Mouse (Mus musculus): ENCODE measurements around the gene Ace. TPM values are rescaled to one million over a fixed set of nuclear protein-coding genes. Genes with fewer than 3 reads are reported as not detected.

Ace gene
- polyA plus RNA-seq, 1 experiment from 2014 or later, result 18.6 TPM

DNA sequence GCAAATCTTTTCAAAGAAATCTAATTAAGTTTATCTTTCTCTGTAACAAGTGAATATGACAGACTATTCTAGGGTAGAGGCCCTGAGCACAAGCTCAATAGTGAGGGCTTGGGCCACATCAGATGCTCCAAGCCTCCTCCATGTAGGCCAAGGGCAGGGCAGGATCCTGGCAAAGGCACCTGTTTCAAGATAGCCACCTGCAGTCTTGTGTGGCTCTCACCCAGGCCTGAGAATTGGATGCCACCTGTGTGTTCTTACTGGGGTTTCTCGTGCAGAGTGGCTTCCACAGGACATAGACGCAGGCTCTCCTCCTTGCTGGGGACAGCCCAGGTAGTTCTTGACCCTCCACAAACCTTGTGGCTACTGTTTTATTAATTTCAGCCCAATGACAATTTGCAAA lies 10.5 kb downstream of the Ace start:
- no peak for ATAC-seq (ENCODE audit: low FRiP score, low TSS enrichment)
- Histone ChIP-seq H3K27ac (ENCODE audit: low read length) (no peak overlapping the region), H3K36me3 (ENCODE audit: insufficient read depth, low read length) (no peaks in the 10 kb centered on the region), H3K9me3 (ENCODE audit: low read length) (no peaks in the 10 kb centered on the region), H3K4me3 (ENCODE audit: low read length) (no peak overlapping the region), H3K9ac (replicated peaks; ENCODE audit: low read length) (no peak overlapping the region), H3K4me2 (replicated peaks; ENCODE audit: low read depth, low read length) (no peak overlapping the region), H3K27me3 (ENCODE audit: insufficient read depth, low read length) (no peaks in the 10 kb centered on the region), H3K4me1 (ENCODE audit: insufficient read depth, low read length) (no peaks in the 10 kb centered on the region)
- whole genome bisulfite sequencing, result 82% methylated on average over 2 of the region's 2 CpGs

GRCm38 (mm10) chr11:105978634-105979033 lies 10.9 kb downstream of the Ace start:
- Histone ChIP-seq H3K4me1 (ENCODE audit: insufficient read depth, low read length) (no peaks in the 10 kb centered on the region), H3K27ac (ENCODE audit: low read length) (no peak overlapping the region), H3K4me3 (ENCODE audit: low read length) (no peak overlapping the region), H3K36me3 (ENCODE audit: insufficient read depth, low read length) (no peaks in the 10 kb centered on the region), H3K4me2 (replicated peaks; ENCODE audit: low read depth, low read length) (no peak overlapping the region), H3K9me3 (ENCODE audit: low read length) (no peaks in the 10 kb centered on the region), H3K27me3 (ENCODE audit: insufficient read depth, low read length) (no peaks in the 10 kb centered on the region), H3K9ac (replicated peaks; ENCODE audit: low read length) (no peak overlapping the region)
- WGBS, result 74% methylated on average over 5 of the region's 5 CpGs
- no peak for ATAC-seq (ENCODE audit: low FRiP score, low TSS enrichment)

DNA sequence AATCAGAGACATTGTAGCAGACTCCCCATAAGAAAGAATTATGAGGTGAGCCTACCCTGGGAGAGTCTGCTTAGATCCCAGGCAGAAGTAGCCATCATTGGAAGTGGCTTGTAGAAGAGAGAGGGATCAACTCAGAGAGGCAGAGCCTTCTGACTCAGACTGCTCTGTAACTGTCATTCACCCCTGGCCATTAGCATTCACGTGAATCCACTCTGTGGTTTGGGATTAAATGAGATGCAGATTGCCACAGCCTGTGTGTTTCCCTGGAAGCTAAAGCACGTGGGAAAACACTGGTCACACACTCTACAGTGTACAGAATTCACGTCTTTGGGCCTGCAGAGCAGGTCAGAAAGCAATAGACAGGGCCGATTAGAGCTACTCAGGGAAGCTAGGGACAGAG lies 16.7 kb downstream of the Ace start:
- Histone ChIP-seq H3K36me3 (ENCODE audit: insufficient read depth, low read length) (no peaks in the 10 kb centered on the region), H3K27me3 (ENCODE audit: insufficient read depth, low read length) (no peaks in the 10 kb centered on the region), H3K9me3 (ENCODE audit: low read length) (no peaks in the 10 kb centered on the region), H3K9ac (replicated peaks; ENCODE audit: low read length) (no peak overlapping the region), H3K4me3 (ENCODE audit: low read length) (no peak overlapping the region), H3K27ac (ENCODE audit: low read length) (no peak overlapping the region), H3K4me2 (replicated peaks; ENCODE audit: low read depth, low read length) (no peak overlapping the region), H3K4me1 (ENCODE audit: insufficient read depth, low read length) (no peaks in the 10 kb centered on the region)
- no peak for ATAC-seq (ENCODE audit: low FRiP score, low TSS enrichment)
- WGBS, result 73% methylated on average over 4 of the region's 4 CpGs

DNA sequence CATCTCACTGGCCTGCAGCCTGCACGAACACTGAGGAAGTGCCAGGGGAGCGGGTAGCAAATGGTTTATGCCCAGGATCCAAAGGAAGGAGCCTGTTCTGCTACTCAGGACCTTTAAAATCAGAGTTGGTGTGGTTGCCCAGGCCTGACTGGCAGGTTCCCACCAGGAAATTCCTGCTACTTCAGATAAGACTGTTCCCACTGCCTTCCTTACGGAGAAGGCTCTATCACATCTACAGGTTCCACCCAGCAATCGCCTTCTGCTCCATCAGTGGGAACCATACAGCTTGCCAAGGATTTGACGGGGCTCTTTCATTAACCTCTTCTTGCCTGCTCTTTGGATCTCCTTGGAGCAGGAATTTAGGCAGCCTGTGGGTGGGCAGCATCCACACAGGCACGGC lies 19.7 kb downstream of the Ace start:
- H3K36me3 ChIP-seq (ENCODE audit: insufficient read depth, low read length), result no peaks in the 10 kb centered on the region
- ATAC-seq (ENCODE audit: low FRiP score, low TSS enrichment), result no peak
- H3K9ac ChIP-seq (replicated peaks; ENCODE audit: low read length), result no peak overlapping the region
- WGBS, result 69% methylated on average over 6 of the region's 6 CpGs
- H3K9me3 ChIP-seq (ENCODE audit: low read length), result no peaks in the 10 kb centered on the region
- no peaks in the 10 kb centered on the region for H3K27me3 ChIP-seq (ENCODE audit: insufficient read depth, low read length)
- no peak overlapping the region for H3K4me2 ChIP-seq (replicated peaks; ENCODE audit: low read depth, low read length)
- no peak overlapping the region for H3K27ac ChIP-seq (ENCODE audit: low read length)
- H3K4me1 ChIP-seq (ENCODE audit: insufficient read depth, low read length), result no peaks in the 10 kb centered on the region
- no peak overlapping the region for H3K4me3 ChIP-seq (ENCODE audit: low read length)

GRCm38 (mm10) chr11:105989446-105989845 lies 21.7 kb downstream of the Ace start:
- WGBS, result 52% methylated on average over 6 of the region's 6 CpGs
- no peak overlapping the region for H3K27ac ChIP-seq (ENCODE audit: low read length)
- H3K4me2 ChIP-seq (replicated peaks; ENCODE audit: low read depth, low read length), result no peak overlapping the region
- no peaks in the 10 kb centered on the region for H3K27me3 ChIP-seq (ENCODE audit: insufficient read depth, low read length)
- ATAC-seq (ENCODE audit: low FRiP score, low TSS enrichment), result 0 out of 2 replicates have a peak, but pooled peaks have one; percentile 15
- H3K9ac ChIP-seq (replicated peaks; ENCODE audit: low read length), result no peak overlapping the region
- H3K4me3 ChIP-seq (ENCODE audit: low read length), result no peak overlapping the region
- no peaks in the 10 kb centered on the region for H3K4me1 ChIP-seq (ENCODE audit: insufficient read depth, low read length)
- no peaks in the 10 kb centered on the region for H3K36me3 ChIP-seq (ENCODE audit: insufficient read depth, low read length)
- no peaks in the 10 kb centered on the region for H3K9me3 ChIP-seq (ENCODE audit: low read length)

- Histone ChIP-seq H3K4me1 (ENCODE audit: insufficient read depth, low read length) (no peaks in the 10 kb centered on the region), H3K27me3 (ENCODE audit: insufficient read depth, low read length) (no peaks in the 10 kb centered on the region), H3K36me3 (ENCODE audit: insufficient read depth, low read length) (no peaks in the 10 kb centered on the region), H3K4me3 (ENCODE audit: low read length) (no peak overlapping the region), H3K4me2 (replicated peaks; ENCODE audit: low read depth, low read length) (no peak overlapping the region), H3K27ac (ENCODE audit: low read length) (no peak overlapping the region), H3K9ac (replicated peaks; ENCODE audit: low read length) (no peak overlapping the region), H3K9me3 (ENCODE audit: low read length) (no peaks in the 10 kb centered on the region)
- WGBS, result 64% methylated on average over 2 of the region's 2 CpGs
- no peak for ATAC-seq (ENCODE audit: low FRiP score, low TSS enrichment)
Measured at GRCm38 (mm10) chr11:105990231-105990630, 22.5 kb downstream of the Ace start.

GRCm38 (mm10) chr11:105994375-105994774 lies 26.6 kb downstream of the Ace start, which contains the start of gene Ace3:
TSS of gene Ace3 (plus strand) at chr11:105994675.
- 93% methylated on average over 3 of the region's 3 CpGs for WGBS
- no peaks in the 10 kb centered on the region for H3K4me1 ChIP-seq (ENCODE audit: insufficient read depth, low read length)
- H3K36me3 ChIP-seq (ENCODE audit: insufficient read depth, low read length), result no peaks in the 10 kb centered on the region
- H3K4me2 ChIP-seq (replicated peaks; ENCODE audit: low read depth, low read length), result no peak within 1 kb of the TSS
- no peaks in the 10 kb centered on the region for H3K27me3 ChIP-seq (ENCODE audit: insufficient read depth, low read length)
- no peak within 1 kb of the TSS for H3K27ac ChIP-seq (ENCODE audit: low read length)
- ATAC-seq (ENCODE audit: low FRiP score, low TSS enrichment), result no peak
- no peak within 1 kb of the TSS for H3K9ac ChIP-seq (replicated peaks; ENCODE audit: low read length)
- H3K9me3 ChIP-seq (ENCODE audit: low read length), result no peaks in the 10 kb centered on the region
- no peak within 1 kb of the TSS for H3K4me3 ChIP-seq (ENCODE audit: low read length)

DNA sequence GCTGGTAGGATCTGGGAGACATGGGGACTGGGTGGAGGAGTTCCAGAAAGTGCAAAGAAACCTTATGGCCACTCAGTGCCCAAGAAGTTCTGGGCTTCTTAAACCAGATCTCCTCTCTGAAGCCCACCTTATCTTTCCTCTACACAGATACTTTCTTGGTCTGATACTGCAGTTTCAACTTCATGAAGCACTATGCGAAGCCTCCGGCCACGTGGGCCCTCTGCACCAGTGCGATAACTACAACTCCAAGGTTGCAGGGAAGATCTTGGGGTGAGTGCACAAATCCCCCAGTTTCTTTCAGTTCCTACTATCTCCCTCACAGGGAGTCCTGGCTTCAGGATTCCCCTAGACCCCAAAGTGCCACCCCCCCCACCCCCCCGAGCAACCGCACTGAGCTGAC lies 32.3 kb downstream of the Ace start:
- H3K4me3 ChIP-seq (ENCODE audit: low read length), result no peak overlapping the region
- no peaks in the 10 kb centered on the region for H3K36me3 ChIP-seq (ENCODE audit: insufficient read depth, low read length)
- H3K9ac ChIP-seq (replicated peaks; ENCODE audit: low read length), result no peak overlapping the region
- ATAC-seq (ENCODE audit: low FRiP score, low TSS enrichment), result no peak
- no peaks in the 10 kb centered on the region for H3K27me3 ChIP-seq (ENCODE audit: insufficient read depth, low read length)
- no peak overlapping the region for H3K27ac ChIP-seq (ENCODE audit: low read length)
- no peaks in the 10 kb centered on the region for H3K4me1 ChIP-seq (ENCODE audit: insufficient read depth, low read length)
- no peak overlapping the region for H3K4me2 ChIP-seq (replicated peaks; ENCODE audit: low read depth, low read length)
- 95% methylated on average over 6 of the region's 6 CpGs for WGBS
- no peaks in the 10 kb centered on the region for H3K9me3 ChIP-seq (ENCODE audit: low read length)

DNA sequence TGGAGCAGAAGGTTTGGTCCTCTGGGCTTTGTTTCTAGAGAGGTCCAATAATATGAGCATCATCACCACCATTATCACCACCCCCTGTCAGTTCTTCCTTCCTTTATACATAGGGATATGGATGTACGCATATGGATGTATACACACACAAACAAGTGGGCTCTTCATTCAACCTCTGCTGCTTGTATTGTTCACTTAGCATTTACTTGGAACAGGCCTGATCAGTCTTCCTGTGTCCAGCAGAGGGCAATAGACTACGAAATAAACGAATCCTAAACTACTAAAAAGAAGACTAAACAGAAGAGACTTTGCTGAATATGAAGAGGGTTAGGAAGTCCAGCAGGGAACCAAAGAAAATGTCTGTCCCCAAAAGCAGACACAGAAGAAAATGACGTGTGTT lies 34.0 kb downstream of the Ace start:
- no peak overlapping the region for H3K4me2 ChIP-seq (replicated peaks; ENCODE audit: low read depth, low read length)
- no peak overlapping the region for H3K27ac ChIP-seq (ENCODE audit: low read length)
- ATAC-seq (ENCODE audit: low FRiP score, low TSS enrichment), result no peak
- no peak overlapping the region for H3K9ac ChIP-seq (replicated peaks; ENCODE audit: low read length)
- WGBS, result 44% methylated on average over 4 of the region's 4 CpGs
- H3K36me3 ChIP-seq (ENCODE audit: insufficient read depth, low read length), result no peaks in the 10 kb centered on the region
- H3K4me3 ChIP-seq (ENCODE audit: low read length), result no peak overlapping the region
- H3K4me1 ChIP-seq (ENCODE audit: insufficient read depth, low read length), result no peaks in the 10 kb centered on the region
- H3K27me3 ChIP-seq (ENCODE audit: insufficient read depth, low read length), result no peaks in the 10 kb centered on the region
- no peaks in the 10 kb centered on the region for H3K9me3 ChIP-seq (ENCODE audit: low read length)

DNA sequence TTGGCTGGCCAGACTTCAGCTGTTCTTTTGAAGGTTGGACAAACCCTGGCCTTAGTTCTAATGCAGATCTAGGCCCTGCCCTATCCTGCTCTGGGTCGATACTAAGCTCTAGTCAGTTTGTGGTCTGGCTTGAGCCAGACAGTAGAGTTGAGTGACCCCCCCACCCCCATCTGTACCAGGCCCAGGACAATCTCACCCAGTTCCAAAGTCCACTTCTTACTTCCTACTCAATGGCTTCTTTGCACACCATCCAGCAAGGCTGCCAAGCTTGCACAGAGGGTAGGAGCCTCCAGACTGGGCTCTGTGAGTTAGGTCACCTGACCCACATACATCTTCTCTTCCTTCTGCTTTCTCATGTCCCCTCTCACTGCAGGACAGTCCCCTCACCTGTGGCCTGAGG lies 36.8 kb downstream of the Ace start:
- Histone ChIP-seq H3K4me1 (ENCODE audit: insufficient read depth, low read length) (no peaks in the 10 kb centered on the region), H3K9ac (replicated peaks; ENCODE audit: low read length) (no peak overlapping the region), H3K27ac (ENCODE audit: low read length) (no peak overlapping the region), H3K4me2 (replicated peaks; ENCODE audit: low read depth, low read length) (no peak overlapping the region), H3K27me3 (ENCODE audit: insufficient read depth, low read length) (0 out of 2 replicates have a peak, but pooled peaks cover 5% of the 10 kb centered on the region), H3K36me3 (ENCODE audit: insufficient read depth, low read length) (no peaks in the 10 kb centered on the region), H3K9me3 (ENCODE audit: low read length) (no peaks in the 10 kb centered on the region), H3K4me3 (ENCODE audit: low read length) (no peak overlapping the region)
- ATAC-seq (ENCODE audit: low FRiP score, low TSS enrichment), result no peak
- 93% methylated on average over 1 of the region's 1 CpGs for WGBS

Measured in kidney, embryonic 16.5 days (tissue).